Mouse (Mus musculus): ENCODE results near the gene Insyn1. TPM values are rescaled to one million over a fixed set of nuclear protein-coding genes. Genes with fewer than 3 reads are reported as not detected.

Gene Insyn1
- total and polyA plus RNA-seq, 2 experiments from 2014 or later, result 7.2 to 131 TPM

- H3K4me2 ChIP-seq (ENCODE audit: low read depth, low read length, poor library complexity, severe bottlenecking), result no peak overlapping the region
- no peak for DNase-seq (ENCODE audit: low spot score)
- no peaks in the 10 kb centered on the region for H3K27me3 ChIP-seq (ENCODE audit: insufficient read depth, low read length)
- H3K4me1 ChIP-seq (ENCODE audit: insufficient read depth, low read length), result no peaks in the 10 kb centered on the region
- no peak overlapping the region for H3K9ac ChIP-seq (replicated peaks; ENCODE audit: low read length, poor library complexity, severe bottlenecking)
- no peak for ATAC-seq (ENCODE audit: low FRiP score)
- no peak overlapping the region for H3K4me3 ChIP-seq (ENCODE audit: low read depth, low read length)
- no peaks in the 10 kb centered on the region for H3K9me3 ChIP-seq (ENCODE audit: low read length)
- no peaks in the 10 kb centered on the region for H3K36me3 ChIP-seq (ENCODE audit: insufficient read depth, low read length)
- H3K27ac ChIP-seq (ENCODE audit: low read depth, low read length), result no peak overlapping the region
- 73% methylated on average over 8 of the region's 8 CpGs for WGBS
- no peak for TF ChIP-seq CTCF (IDR thresholded peaks at IDR 0.05)
Measured at GRCm38 (mm10) chr9:58507216-58508005, 19.0 kb downstream of the Insyn1 start.

GRCm38 (mm10) chr9:58510452-58510851 is 22.0 kb downstream of the Insyn1 start:
- no peak for DNase-seq (ENCODE audit: low spot score)
- Histone ChIP-seq H3K4me3 (ENCODE audit: low read depth, low read length) (no peak overlapping the region), H3K27me3 (ENCODE audit: insufficient read depth, low read length) (no peaks in the 10 kb centered on the region), H3K27ac (ENCODE audit: low read depth, low read length) (no peak overlapping the region), H3K4me2 (ENCODE audit: low read depth, low read length, poor library complexity, severe bottlenecking) (no peak overlapping the region), H3K9me3 (ENCODE audit: low read length) (no peaks in the 10 kb centered on the region), H3K36me3 (ENCODE audit: insufficient read depth, low read length) (no peaks in the 10 kb centered on the region), H3K9ac (replicated peaks; ENCODE audit: low read length, poor library complexity, severe bottlenecking) (no peak overlapping the region), H3K4me1 (ENCODE audit: insufficient read depth, low read length) (peaks cover 13% of the 10 kb centered on the region)
- no peak for TF ChIP-seq CTCF (IDR thresholded peaks at IDR 0.05)
- WGBS, result 87% methylated on average over 5 of the region's 5 CpGs
- ATAC-seq (ENCODE audit: low FRiP score), result no peak

DNA sequence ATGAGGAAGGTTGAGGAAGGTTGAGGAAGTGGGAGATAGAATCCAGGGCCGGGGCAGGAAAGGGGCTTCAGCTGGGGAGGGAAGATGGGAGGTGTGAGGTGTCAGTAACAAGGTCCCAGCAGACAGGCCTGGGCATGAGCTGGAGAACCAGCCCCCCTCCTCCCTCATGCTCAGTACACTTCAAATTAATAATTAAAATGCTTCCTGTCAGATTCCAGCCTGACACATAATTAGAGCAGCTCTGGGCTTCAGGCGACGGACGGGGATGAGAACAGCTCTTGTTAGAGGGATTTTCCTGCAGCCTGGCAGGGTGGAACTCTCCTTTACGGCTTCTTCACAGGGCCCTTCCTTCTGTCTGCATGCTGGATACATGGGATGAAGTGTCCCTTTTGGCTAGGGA is 25.3 kb downstream of the Insyn1 start:
- Histone ChIP-seq H3K9ac (replicated peaks; ENCODE audit: low read length, poor library complexity, severe bottlenecking) (no peak overlapping the region), H3K4me1 (ENCODE audit: insufficient read depth, low read length) (peaks cover 13% of the 10 kb centered on the region), H3K27me3 (ENCODE audit: insufficient read depth, low read length) (no peaks in the 10 kb centered on the region), H3K9me3 (ENCODE audit: low read length) (no peaks in the 10 kb centered on the region), H3K4me3 (ENCODE audit: low read depth, low read length) (no peak overlapping the region), H3K4me2 (ENCODE audit: low read depth, low read length, poor library complexity, severe bottlenecking) (no peak overlapping the region), H3K36me3 (ENCODE audit: insufficient read depth, low read length) (no peaks in the 10 kb centered on the region), H3K27ac (ENCODE audit: low read depth, low read length) (peak overlapping the region; percentile 4; the same call in 1 of the 2 replicates)
- WGBS, result 27% methylated on average over 5 of the region's 5 CpGs
- ATAC-seq (ENCODE audit: low FRiP score) (peak; percentile 74; the same call in 1 of the 2 replicates), DNase-seq (ENCODE audit: low spot score) (peak; percentile 49)
- no peak for TF ChIP-seq CTCF (IDR thresholded peaks at IDR 0.05)

GRCm38 (mm10) chr9:58516480-58516879 is 28.1 kb downstream of the Insyn1 start:
- DNase-seq (ENCODE audit: low spot score) (no peak), ATAC-seq (ENCODE audit: low FRiP score) (no peak)
- no peak overlapping the region for H3K4me3 ChIP-seq (ENCODE audit: low read depth, low read length)
- H3K4me1 ChIP-seq (ENCODE audit: insufficient read depth, low read length), result peaks cover 13% of the 10 kb centered on the region
- H3K36me3 ChIP-seq (ENCODE audit: insufficient read depth, low read length), result no peaks in the 10 kb centered on the region
- no peaks in the 10 kb centered on the region for H3K27me3 ChIP-seq (ENCODE audit: insufficient read depth, low read length)
- no peak overlapping the region for H3K27ac ChIP-seq (ENCODE audit: low read depth, low read length)
- H3K9me3 ChIP-seq (ENCODE audit: low read length), result no peaks in the 10 kb centered on the region
- no peak overlapping the region for H3K4me2 ChIP-seq (ENCODE audit: low read depth, low read length, poor library complexity, severe bottlenecking)
- H3K9ac ChIP-seq (replicated peaks; ENCODE audit: low read length, poor library complexity, severe bottlenecking), result no peak overlapping the region
- WGBS, result 70% methylated on average over 3 of the region's 3 CpGs
- TF ChIP-seq CTCF (IDR thresholded peaks at IDR 0.05), result no peak

- Histone ChIP-seq H3K4me1 (ENCODE audit: insufficient read depth, low read length) (peaks cover 13% of the 10 kb centered on the region), H3K4me2 (ENCODE audit: low read depth, low read length, poor library complexity, severe bottlenecking) (no peak overlapping the region), H3K36me3 (ENCODE audit: insufficient read depth, low read length) (no peaks in the 10 kb centered on the region), H3K27me3 (ENCODE audit: insufficient read depth, low read length) (no peaks in the 10 kb centered on the region), H3K27ac (ENCODE audit: low read depth, low read length) (no peak overlapping the region), H3K4me3 (ENCODE audit: low read depth, low read length) (no peak overlapping the region), H3K9me3 (ENCODE audit: low read length) (no peaks in the 10 kb centered on the region), H3K9ac (replicated peaks; ENCODE audit: low read length, poor library complexity, severe bottlenecking) (no peak overlapping the region)
- no peak for TF ChIP-seq CTCF (IDR thresholded peaks at IDR 0.05)
- 40% methylated on average over 9 of the region's 9 CpGs for WGBS
- no peak for DNase-seq (ENCODE audit: low spot score)
- ATAC-seq (ENCODE audit: low FRiP score), result no peak
Measured at GRCm38 (mm10) chr9:58517866-58518750, 29.7 kb downstream of the Insyn1 start.

DNA sequence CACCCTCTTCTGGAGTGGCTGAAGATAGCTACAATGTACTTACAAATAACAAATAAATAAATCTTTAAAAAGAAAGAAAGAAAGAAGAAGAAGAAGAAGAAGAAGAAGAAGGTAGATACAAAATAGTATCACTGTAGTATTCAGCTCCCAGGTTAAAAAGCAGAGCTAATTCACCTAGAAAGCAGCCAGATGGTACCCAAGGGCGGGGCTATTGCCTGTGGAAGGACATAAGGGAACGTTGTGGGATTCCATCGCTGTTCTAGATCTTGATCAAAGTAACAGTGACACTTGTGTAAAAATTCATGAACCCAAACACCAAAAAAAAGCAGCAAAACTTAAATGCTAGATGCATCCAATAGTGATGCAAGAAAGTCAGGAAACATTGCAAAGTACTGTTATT is 31.6 kb downstream of the Insyn1 start:
- H3K27me3 ChIP-seq (ENCODE audit: insufficient read depth, low read length), result no peaks in the 10 kb centered on the region
- ATAC-seq (ENCODE audit: low FRiP score) (no peak), DNase-seq (ENCODE audit: low spot score) (no peak)
- no peak for TF ChIP-seq CTCF (IDR thresholded peaks at IDR 0.05)
- H3K4me1 ChIP-seq (ENCODE audit: insufficient read depth, low read length), result peaks cover 3% of the 10 kb centered on the region; the same call in 1 of the 2 replicates
- no peaks in the 10 kb centered on the region for H3K9me3 ChIP-seq (ENCODE audit: low read length)
- peaks cover 3% of the 10 kb centered on the region; the same call in 1 of the 2 replicates for H3K36me3 ChIP-seq (ENCODE audit: insufficient read depth, low read length)
- WGBS, result 70% methylated on average over 3 of the region's 3 CpGs
- no peak overlapping the region for H3K27ac ChIP-seq (ENCODE audit: low read depth, low read length)
- no peak overlapping the region for H3K4me2 ChIP-seq (ENCODE audit: low read depth, low read length, poor library complexity, severe bottlenecking)
- no peak overlapping the region for H3K9ac ChIP-seq (replicated peaks; ENCODE audit: low read length, poor library complexity, severe bottlenecking)
- no peak overlapping the region for H3K4me3 ChIP-seq (ENCODE audit: low read depth, low read length)
